Mouse (Mus musculus) ovary, postnatal 10 days (tissue): ENCODE results near the gene Syt1.

Experiments used
- DNase-seq: peaks from one replicate; pipeline ENCODE4 v3.0.0; 2022; ENCODE audit warnings: low spot score

Syt1 gene

DNA sequence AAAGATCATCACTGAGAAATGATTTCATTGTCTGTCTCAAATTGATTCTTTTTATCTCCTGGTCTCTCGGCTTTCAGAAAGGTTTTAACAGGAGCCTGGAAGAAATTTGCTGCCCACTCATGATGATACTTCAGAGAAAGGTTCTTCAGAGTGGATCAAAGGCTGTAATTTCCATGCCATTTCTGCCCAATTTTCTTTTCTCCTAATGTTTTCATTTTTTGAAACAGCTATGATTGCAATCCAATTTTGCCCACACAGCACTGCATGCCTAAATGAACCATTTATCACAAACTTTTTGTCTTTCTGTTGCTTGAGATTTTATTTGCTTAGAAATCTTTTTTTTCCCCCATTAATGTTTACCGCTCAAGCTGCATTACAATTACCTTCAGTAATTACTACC is 257.5 kb downstream of the Syt1 start:
- DNase-seq = no peak

DNA sequence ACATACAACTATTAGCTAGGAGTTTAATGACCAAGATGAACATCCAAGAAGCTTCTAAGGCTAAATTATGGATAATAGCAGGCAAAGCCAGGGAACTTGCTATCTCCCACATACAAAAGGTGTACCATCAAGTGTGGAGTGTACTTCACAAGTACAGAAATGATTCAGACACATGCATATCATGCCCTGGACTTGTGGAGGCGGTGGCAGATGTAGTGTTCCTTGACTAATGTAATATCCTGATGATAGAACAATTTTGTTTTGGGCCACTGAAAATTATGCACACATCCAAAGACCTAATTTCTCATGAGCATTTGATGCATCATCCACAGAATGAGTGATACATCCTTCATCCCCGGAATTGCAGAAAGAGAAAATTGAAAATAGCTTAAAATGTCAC is 267.0 kb downstream of the Syt1 start:
- DNase-seq = no peak

DNA sequence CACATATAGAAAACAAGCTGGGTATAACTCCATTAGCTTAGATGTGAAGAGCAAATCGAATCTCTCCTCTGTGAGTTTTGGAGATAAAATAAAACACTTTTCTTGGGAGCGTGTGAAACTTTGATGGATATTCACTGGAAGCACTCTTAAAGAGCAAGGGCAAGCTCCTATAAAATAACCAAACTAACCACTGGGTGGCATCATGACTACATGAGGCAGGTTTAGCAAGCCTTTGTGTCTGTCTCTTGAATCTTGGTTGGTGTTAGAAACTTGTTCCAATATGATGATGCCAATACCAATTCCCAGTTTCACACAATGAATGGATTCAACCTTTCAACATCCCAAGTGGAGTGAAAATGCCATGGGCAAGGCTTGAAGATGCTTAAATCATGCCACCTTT is 276.8 kb downstream of the Syt1 start:
- DNase-seq = no peak

DNA sequence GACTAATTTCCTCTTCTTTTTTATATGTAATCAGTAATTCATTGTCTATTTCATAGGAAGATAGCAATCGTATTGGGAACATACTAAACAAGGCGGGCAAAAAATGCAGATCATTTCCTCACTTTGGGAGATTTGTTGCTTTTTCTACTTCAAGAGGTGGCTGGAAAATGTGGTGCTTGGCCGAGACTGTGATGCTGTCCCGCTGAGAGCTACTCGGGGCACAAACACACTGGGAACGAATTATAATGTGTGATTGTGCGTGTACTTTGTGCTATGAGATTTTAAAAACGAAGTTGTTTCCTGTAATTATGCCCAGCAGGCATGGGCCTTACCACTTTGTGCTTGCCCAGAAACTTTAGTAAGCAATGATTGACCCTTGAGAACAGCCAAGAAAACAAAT is 281.8 kb downstream of the Syt1 start:
- DNase-seq = no peak

DNA sequence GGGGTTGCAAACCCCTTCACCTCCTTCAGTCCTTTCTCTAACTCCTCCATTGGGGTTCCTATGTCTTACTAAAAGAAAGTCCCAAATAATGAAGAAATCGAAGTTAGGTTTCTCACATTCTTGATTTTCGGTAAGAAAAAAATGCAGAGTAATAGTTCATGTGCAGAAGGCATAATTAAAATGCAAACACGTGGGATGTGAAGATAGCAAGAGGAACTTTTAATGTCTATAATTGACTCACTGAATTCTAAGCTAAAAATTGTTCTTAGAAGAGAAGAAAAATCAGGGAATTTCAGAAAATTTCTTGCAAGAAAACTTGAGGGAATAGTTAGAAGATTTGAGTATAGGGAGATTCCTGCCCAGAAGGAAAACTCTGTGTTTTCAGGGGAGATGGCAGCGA is 284.4 kb downstream of the Syt1 start:
- no peak for DNase-seq

DNA sequence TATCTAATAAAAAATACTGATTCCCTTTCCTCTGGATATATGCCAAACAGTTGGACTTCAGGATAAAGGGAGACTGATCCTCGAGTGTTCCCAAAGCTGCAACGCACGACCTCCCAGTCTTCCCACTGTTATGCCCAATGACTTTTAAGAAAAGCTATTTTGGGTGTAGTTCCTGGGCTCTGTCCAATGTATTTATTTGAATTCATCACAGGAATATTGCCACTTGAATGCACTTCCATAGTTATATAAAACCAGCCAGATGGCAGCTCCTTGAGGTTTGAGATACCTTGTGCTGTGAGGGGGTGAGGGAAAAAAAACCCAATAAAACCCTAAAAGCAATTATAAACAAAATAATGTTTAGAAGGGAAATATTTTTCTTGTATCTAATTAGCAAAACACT is 285.9 kb downstream of the Syt1 start:
- DNase-seq = no peak

DNA sequence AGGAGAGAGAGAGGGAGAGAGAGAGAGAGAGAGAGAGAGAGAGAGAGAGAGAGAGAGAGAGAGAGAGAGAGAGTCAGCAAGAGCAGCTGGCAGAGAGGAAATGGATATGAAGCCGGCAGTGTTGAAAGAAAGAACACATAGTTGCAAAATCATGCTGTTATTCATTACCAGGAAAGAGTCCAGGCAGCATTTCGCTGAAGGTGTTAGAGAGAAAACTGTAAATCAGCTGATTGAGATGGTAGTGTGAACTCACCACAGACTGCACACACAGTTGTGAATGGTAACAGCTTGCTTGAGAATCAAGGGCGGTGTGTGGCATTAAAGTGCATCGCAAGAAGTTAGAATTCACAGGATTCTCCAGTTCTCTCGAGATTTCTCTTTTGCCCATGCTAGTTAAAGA is 300.3 kb downstream of the Syt1 start:
- no peak for DNase-seq

DNA sequence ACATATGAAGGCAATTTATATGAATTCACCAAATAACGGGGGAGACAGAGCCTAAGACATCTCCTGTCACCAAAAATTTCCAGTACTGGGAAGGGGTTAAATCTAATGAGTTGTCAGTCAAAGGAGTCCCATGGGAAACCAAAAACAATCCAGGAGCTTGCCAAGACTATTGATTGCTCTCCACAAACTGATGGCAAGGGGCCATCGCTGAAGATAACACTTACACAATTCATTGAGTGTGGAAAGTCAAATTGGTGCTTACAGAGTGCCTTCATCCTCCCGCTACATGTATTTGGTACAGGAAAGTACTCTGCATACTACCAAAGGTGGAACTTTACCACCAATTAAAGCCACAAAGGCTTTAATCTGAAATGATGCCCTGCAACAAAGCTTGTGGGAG is 305.1 kb downstream of the Syt1 start:
- DNase-seq = no peak

DNA sequence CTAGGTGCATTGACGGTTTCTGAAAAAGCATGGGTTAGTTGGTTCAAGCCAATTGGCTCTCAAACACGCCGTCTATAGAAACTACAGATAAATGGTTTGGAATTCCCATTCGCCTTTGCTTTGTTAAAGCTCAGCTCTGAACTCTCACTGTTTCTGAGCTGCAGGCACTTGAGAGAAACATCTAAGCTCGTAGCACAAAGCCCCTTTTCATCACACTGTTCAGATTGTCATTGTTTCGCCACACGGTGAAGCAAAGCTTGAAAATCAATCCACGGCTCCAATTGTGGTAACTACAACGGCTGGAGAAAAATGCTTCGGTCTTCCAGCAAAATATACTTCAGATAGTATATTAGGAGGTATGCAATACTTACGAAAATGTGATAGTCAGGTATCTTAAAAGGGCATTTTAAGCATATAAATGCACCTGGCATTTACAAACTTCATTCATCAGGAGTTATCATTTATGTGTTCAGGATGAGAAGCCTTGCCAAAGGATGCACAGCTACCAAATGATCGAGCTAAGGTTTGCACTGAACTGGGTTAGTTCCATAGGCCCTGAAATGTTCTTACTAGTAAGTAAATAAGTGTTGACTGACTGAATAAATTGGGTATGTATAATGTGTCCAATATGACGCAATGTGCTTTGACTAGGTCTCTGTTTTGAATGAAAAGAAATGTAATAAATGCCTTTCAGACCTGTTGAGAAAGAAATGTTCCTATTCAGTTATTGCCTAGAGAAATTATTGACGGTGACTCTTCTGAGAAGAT is 309.2 kb downstream of the Syt1 start:
- no peak for DNase-seq

DNA sequence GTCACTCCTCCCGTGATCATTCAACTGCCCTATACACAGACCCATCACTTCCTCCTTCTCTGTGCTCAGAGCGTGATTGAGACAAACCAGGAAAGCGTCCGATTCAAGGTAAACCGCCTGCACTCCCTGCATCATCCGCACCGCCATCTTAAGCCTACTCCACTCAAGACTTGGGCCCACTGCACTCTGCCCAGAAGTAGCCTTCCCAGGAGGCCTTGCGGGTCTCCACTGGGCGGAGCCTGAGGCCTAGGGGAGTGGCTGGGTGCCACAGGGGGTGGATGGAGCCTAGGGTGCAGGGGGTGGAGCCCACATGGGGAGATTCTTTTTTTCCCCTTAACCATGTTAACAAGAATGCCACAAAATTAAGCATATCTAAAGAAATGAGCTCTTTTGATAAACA is 310.8 kb downstream of the Syt1 start, which contains the start of gene Gm5136:
Gene Gm5136, minus strand, starts transcription at position 215 of the 400 bp plus-strand sequence.
- DNase-seq = no peak

DNA sequence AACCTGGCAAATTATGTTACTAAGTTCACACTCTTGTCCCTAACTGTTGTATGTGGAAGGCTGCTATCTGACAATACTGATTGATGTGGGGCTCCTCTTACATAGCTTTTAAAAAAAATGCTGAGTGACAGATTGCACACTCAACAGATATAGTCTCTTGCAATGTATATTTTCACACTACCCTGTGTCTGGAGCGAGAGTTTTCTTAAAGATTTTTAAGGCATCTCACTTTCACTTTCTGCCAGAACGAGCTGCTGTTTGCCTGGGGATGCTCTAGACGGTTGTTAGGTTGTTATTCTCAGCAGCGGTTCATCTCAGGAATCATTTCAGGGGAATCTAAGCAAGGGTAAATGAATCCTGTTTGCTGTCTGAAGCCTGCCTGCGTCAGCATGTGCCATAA is 313.7 kb downstream of the Syt1 start:
- DNase-seq = no peak

DNA sequence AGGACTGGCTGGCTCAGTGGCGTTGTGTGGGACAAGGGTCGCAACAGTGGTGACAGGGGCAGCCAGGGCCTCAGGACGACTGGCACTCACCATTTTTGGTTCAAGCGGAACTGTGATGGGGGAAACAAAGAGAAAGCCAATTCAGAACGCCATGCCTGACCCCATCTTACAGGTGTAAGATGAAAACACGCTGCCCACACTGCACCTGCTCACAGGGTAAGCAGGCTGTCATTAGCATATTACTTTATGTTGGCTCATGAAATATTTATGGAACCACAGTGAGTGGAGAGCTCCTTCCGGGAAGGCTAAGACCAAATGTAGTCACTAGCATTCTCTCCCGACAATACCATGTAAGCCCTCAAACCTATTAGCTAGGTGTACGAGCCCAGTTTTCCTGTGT is 319.8 kb downstream of the Syt1 start:
- DNase-seq = no peak

DNA sequence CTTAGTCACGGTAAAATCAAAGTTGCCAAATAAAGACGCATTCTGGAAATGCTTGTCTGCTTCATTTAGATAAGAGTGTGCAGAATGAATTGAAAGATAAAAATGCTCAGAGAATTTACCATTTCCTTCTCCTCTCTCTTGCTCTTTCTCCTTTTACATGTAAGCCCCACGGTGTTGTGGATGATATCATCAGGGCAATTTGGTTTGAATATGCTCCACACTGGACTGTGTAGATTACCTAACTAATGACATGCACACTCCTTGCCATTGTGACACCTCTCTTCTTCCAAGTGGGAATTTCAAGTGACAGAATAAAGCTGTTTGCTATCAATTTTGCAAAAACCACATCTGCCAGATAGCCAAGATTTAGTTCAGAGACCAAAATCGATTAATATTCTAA is 324.1 kb downstream of the Syt1 start:
- no peak for DNase-seq

DNA sequence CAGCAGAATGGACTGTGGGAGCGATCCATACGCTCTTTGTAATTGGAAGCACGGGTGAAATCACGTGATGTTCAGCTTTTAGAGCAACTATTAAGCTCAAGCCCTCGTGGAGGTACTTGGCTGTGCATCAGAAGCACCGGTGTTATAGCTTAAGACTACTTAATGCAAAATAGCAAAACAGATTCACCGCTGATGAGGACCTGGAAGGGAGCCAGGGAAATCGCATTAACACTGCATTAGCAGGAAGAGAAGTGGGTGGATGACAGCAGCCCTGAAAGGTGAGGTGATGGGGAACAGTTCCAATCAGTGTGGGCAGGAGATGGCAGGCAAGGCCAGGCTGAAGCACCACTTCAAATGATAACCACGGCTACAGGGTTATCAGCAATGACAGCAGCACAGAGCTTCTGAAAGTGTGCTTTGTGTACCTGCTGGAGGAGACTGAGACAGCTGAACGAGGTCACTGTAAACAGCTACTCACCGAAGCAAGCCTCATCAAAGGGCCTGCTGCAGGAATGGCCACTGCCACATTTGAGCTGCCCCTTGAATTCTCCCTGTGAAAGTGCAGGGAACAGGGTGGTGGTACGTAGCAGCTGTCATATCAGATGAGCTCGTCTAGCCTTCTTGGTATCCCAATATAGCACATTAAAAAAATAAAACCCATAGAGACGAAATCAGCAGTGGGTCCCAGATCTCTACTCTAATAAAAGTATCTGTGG is 330.9 kb downstream of the Syt1 start:
- DNase-seq = no peak

DNA sequence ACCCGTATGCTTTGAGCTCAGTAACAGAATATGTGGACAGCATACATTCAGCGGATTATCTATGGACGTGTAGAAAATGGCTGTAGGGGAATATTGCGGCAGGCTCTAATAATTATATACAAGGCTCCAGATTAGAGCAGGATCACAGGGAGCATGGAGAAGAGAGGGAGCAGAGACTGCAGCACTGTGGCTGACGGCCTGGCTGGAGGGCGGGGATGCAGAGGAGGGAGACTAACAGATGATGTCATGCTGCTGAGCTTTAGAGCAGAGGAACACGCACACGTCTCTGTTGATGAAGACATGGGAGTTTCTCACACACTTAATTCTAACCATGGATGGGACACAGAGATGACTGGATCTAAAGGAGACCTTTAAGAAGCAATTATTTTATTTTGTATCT is 333.7 kb downstream of the Syt1 start:
- DNase-seq = no peak

DNA sequence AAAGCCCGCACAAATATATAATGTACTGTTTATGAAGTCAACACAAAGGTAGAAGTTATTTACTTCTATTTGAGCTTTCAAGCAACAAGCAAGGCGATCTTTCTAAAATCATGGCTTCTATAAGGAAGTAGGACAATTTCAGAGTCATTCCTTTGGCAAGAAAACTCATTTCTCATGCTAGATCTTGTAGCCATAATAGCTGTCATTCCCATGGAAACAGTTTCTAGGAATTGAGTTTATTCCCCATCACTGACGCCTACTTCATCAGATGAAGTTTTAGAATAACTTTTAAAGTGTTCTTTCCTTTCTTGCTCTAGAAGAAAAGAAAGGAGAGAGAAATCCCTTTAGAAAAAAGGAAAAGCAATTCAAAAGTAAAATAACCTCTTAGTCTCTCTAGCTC is 341.8 kb downstream of the Syt1 start:
- no peak for DNase-seq

DNA sequence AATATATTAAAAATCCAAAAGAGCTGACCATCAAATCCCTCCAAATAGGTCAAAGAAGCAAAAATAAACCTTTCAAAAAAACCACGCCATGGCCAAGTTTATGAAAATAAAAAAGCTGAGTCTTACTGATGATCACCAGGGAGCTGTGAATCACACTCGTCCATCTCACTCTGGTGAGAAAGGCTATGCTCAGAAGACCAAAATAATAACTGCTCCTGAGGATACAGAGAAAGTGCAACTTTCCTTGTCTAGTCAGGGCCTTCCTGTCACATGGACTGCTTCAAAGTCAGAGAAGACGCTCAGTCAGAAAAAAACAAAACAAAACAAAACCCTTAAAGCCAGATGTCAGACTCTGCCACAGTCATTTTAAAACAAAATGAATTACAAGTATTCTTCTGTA is 350.5 kb downstream of the Syt1 start:
- no peak for DNase-seq

DNA sequence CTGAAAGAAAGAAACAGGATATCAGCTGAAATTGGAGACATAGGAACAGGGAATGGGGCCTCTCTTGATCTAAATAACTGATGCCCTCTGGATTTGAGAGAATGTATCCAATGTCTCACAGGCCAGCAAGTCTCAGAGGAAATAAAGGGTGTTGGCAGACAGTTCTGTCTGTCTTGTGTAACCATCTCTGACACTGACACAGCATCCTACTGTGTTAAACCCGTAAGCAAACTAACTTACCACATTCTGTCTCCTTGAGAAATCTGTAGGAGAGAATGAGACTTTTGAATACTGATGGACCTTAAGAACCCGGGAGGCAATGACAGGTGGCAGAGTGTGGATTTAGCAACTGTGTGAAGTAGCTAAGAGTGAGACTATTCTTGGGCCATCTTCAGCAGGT is 352.5 kb downstream of the Syt1 start:
- DNase-seq = no peak

DNA sequence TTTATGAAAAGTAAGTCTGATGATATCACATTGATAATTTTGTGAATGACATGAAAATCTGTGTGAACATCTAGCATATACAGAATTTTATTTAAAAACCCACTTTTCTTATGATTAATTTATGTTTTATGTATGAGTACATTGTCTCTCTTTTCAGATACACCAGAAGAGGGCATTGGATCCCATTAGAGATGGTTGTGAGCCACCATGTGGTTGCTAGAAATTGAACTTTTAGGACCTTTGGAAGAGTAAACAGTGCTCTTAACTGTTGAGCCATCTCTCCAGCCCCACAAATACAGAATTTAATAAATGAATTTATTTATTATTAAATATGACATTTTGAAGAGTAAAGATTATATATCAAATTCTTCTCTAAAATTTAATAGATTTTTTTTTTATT is 353.1 kb downstream of the Syt1 start:
- no peak for DNase-seq

DNA sequence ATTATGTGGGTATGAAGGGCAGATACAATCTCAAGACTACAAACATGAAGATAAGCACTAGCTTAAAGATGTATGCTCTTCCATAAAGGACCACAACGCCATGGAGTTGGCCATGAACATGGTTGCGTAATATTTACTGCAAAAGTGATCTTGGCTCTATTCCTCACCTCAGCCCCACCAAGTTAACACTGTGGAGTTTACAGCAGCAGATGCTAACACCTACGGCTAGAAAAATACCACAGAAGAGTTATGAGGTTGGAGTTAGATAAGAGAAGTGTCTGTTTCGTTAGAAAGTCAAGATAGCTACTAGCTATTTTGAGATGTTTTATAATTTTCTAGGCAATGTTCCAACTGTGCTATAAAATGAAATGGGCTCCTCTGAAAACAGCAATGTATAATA is 353.9 kb downstream of the Syt1 start:
- no peak for DNase-seq

DNA sequence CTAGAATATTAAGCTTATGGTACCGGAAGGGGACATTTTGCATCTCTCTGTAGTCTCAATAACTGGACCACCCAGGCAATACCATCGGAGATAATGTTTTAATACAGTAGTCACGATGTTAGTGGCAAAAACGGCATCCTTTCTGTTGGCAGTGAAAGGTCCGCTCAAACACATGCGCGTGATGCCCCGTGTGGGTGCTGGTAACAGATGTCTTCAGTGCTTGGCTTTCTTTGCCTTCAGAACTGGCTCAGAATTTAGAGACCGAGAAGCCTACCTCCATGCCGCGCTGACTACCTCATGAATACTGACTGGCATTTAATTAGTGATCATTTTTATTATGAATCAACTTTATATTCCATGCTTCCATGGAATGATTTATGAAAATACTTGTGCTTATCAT is 355.7 kb downstream of the Syt1 start:
- no peak for DNase-seq

DNA sequence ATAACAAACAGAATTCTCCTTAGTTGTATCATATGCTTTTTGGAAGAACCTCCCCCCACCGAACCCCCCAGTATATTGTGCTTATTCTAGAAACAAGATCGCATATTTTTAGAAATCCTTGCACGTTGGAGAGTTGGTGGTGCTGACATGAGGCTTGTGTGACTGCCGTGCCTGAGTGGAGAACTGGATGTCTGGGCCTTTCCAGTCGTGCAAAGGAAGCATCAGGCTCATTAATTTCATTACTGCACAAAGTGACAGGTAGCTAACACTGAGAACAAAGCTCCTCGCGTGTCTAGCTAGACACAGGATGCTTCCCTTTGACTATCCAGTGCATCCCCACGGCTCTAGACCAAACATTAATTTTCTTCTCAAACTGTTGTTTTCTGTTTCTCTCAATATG is 358.0 kb downstream of the Syt1 start:
- DNase-seq = no peak

DNA sequence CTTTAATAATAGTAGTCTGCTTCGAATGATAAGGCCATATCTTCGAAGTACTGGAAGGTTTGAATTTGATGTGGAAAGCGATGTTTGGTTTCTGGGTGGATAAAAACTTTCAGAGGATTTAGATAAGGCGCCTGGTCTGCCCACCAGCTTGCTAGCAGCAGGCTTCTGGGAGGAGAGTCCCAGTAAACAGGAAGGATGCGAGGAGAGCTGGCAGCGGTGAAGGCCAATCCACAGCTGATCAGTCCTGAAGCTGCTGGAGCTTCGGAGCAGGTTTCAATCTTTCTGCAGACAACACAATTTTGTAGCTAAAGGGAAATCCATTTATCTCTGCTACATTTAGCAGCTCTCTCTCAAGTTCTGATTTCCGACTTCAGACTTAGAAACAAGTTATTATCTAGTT is 358.7 kb downstream of the Syt1 start:
- DNase-seq = no peak

DNA sequence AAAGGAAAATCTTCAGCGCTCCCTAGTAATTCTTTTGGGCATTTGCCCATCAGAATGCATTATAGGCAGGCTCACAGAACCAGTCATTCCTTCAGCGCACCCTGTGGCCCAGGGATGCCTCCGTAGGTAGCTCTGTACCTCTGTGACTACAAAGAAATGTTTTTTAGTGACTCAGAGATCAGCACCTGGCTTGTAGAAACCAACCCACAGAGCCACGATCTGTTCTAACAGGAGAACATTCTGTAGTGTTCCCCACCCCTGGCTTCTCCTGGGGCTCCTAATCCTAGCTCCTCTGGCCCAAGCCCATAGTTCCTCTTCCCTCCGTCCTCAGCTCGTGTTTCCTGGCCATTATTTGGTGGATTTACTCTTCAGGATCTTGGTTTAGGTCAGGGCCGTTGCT is 361.6 kb downstream of the Syt1 start:
- DNase-seq = no peak
